Mouse (Mus musculus) CH12.LX (cell line): ENCODE data around the gene Sufu. TPM values are rescaled to one million over a fixed set of nuclear protein-coding genes. Genes with fewer than 3 reads are reported as not detected.

ENCODE experiments used
- DNase-seq: peaks from one replicate; pipeline ENCODE4 v3.0.0-alpha.2; 2013; ENCODE audit errors: extremely low read depth
- H3K27ac ChIP-seq: 2 replicates; pipeline ENCODE4 v1.5.1; 2012; ENCODE audit warnings: low read depth, mild to moderate bottlenecking, control low read depth, moderate library complexity; ENCODE audit not compliant: insufficient read depth
- H3K27me3 ChIP-seq: replicated peaks from 2 replicates; pipeline ENCODE3; 2012; ENCODE audit warnings: inconsistent platforms
- H3K36me3 ChIP-seq, 2 experiments: replicated peaks in 1 of 2; 2 replicates each; pipeline versions ENCODE3 to v1.6.1; 2012; ENCODE audit warnings: inconsistent platforms in 1 of 2, low read length in 1 of 2, mild to moderate bottlenecking in 1 of 2, mixed read lengths in 1 of 2, moderate library complexity in 1 of 2; ENCODE audit not compliant: control insufficient read depth in 1 of 2, insufficient read depth in 1 of 2
- H3K4me1 ChIP-seq, 2 experiments: 2 replicates each; pipeline ENCODE4 v1.6.1; 2012; ENCODE audit warnings: inconsistent platforms in 1 of 2, moderate library complexity in 1 of 2; ENCODE audit not compliant: insufficient read depth in 2 of 2, control insufficient read depth in 1 of 2
- H3K4me2 ChIP-seq: 2 replicates; pipeline ENCODE4 v1.6.1; 2012; ENCODE audit warnings: low read depth, mild to moderate bottlenecking, control low read depth; ENCODE audit not compliant: poor library complexity, insufficient read depth, severe bottlenecking
- H3K4me3 ChIP-seq, 3 experiments: fragments of 150-350 bp in 1 of 3; sonication (generic) in 1 of 3; replicated peaks in 1 of 3; 2 replicates each; pipeline versions ENCODE3 to v1.5.1; 2011 to 2012; ENCODE audit warnings: low read depth in 2 of 3, low read length in 2 of 3, mild to moderate bottlenecking in 2 of 3, moderate library complexity in 2 of 3, control low read depth in 1 of 3, improper control_type of control experiment in 1 of 3, inconsistent platforms in 1 of 3, mixed read lengths in 1 of 3; ENCODE audit not compliant: poor library complexity in 1 of 3
- H3K79me2 ChIP-seq: replicated peaks from 2 replicates; pipeline ENCODE4 v1.6.1; 2012; ENCODE audit warnings: mild to moderate bottlenecking, moderate library complexity; ENCODE audit not compliant: control insufficient read depth, poor library complexity, insufficient read depth, severe bottlenecking; ENCODE audit errors: extremely low read depth
- H3K9ac ChIP-seq: 2 replicates; pipeline ENCODE4 v1.6.1; 2012; ENCODE audit warnings: low read depth, mild to moderate bottlenecking, control low read depth, moderate library complexity; ENCODE audit not compliant: insufficient read depth
- H3K9me3 ChIP-seq: replicated peaks from 2 replicates; pipeline ENCODE3; 2012; ENCODE audit warnings: low read length, inconsistent platforms, mixed read lengths
- BHLHE40 ChIP-seq: IDR thresholded peaks from 2 replicates; pipeline ENCODE4 v1.6.1; 2011; ENCODE audit warnings: mild to moderate bottlenecking, low read depth, low read length, improper control_type of control experiment
- CHD2 ChIP-seq: IDR thresholded peaks from 2 replicates; pipeline ENCODE4 v1.6.1; 2011; ENCODE audit warnings: low read length, improper control_type of control experiment
- CTCF ChIP-seq, 2 experiments: IDR thresholded peaks in 1 of 2; conservative IDR thresholded peaks in 1 of 2; 2 replicates each; pipeline ENCODE4 v1.5.1; 2011 to 2012; ENCODE audit warnings: low read depth in 2 of 2, low read length in 2 of 2, improper control_type of control experiment in 1 of 2, inconsistent platforms in 1 of 2, mild to moderate bottlenecking in 1 of 2, moderate library complexity in 1 of 2
- E2F4 ChIP-seq: IDR thresholded peaks from 2 replicates; pipeline ENCODE4 v1.6.1; 2011; ENCODE audit warnings: low read depth, low read length, improper control_type of control experiment; ENCODE audit not compliant: insufficient replicate concordance
- ELF1 ChIP-seq: IDR thresholded peaks from 2 replicates; pipeline ENCODE4 v1.6.1; 2014; ENCODE audit warnings: low read depth, mild to moderate bottlenecking, inconsistent platforms, low read length, improper control_type of control experiment
- EP300 ChIP-seq: IDR thresholded peaks from 2 replicates; pipeline ENCODE4 v1.6.1; 2011; ENCODE audit warnings: low read length, improper control_type of control experiment
- ETS1 ChIP-seq: conservative IDR thresholded peaks from 2 replicates; pipeline ENCODE4 v1.6.1; 2012; ENCODE audit warnings: low read depth, mild to moderate bottlenecking, inconsistent platforms, low read length, improper control_type of control experiment, moderate library complexity
- GABPA ChIP-seq: IDR thresholded peaks from 2 replicates; pipeline ENCODE4 v1.6.1; 2012; ENCODE audit warnings: low read depth, low read length, improper control_type of control experiment, inconsistent platforms; ENCODE audit not compliant: insufficient replicate concordance
- HCFC1 ChIP-seq: IDR thresholded peaks from 2 replicates; pipeline ENCODE4 v1.6.1; 2012; ENCODE audit warnings: low read depth, mild to moderate bottlenecking, inconsistent platforms, low read length, improper control_type of control experiment
- IRF4 ChIP-seq: IDR thresholded peaks from 2 replicates; pipeline ENCODE4 v1.6.1; 2014; ENCODE audit warnings: low read depth, mild to moderate bottlenecking, inconsistent platforms, low read length, improper control_type of control experiment
- JUN ChIP-seq: IDR thresholded peaks from 2 replicates; pipeline ENCODE4 v1.6.1; 2011; ENCODE audit warnings: low read depth, mild to moderate bottlenecking, low read length, improper control_type of control experiment, moderate library complexity; ENCODE audit not compliant: insufficient read depth
- JUND ChIP-seq: conservative IDR thresholded peaks from 2 replicates; pipeline ENCODE4 v1.6.1; 2011; ENCODE audit warnings: low read depth, low read length, improper control_type of control experiment
- MAX ChIP-seq: IDR thresholded peaks from 2 replicates; pipeline ENCODE4 v1.6.1; 2011; ENCODE audit warnings: low read length, improper control_type of control experiment
- RAD21 ChIP-seq: IDR thresholded peaks from 2 replicates; pipeline ENCODE4 v1.6.1; 2011; ENCODE audit warnings: low read depth, mild to moderate bottlenecking, low read length, improper control_type of control experiment, moderate library complexity
- SIN3A ChIP-seq: IDR thresholded peaks from 2 replicates; pipeline ENCODE4 v1.6.1; 2012; ENCODE audit warnings: low read length, improper control_type of control experiment, inconsistent platforms
- SMC3 ChIP-seq: IDR thresholded peaks from 2 replicates; pipeline ENCODE4 v1.6.1; 2011; ENCODE audit warnings: low read depth, low read length, improper control_type of control experiment
- TBP ChIP-seq: conservative IDR thresholded peaks from 2 replicates; pipeline ENCODE4 v1.6.1; 2011; ENCODE audit warnings: low read depth, low read length, improper control_type of control experiment
- UBTF ChIP-seq: IDR thresholded peaks from 2 replicates; pipeline ENCODE4 v1.6.1; 2012; ENCODE audit warnings: low read depth, mild to moderate bottlenecking, inconsistent platforms, low read length, improper control_type of control experiment, moderate library complexity
- USF2 ChIP-seq: conservative IDR thresholded peaks from 2 replicates; pipeline ENCODE4 v1.6.1; 2011; ENCODE audit warnings: low read depth, low read length, improper control_type of control experiment
- ZKSCAN1 ChIP-seq: IDR thresholded peaks from 2 replicates; pipeline ENCODE4 v1.6.1; 2012; ENCODE audit warnings: low read depth, inconsistent platforms, low read length, improper control_type of control experiment, borderline replicate concordance
- ZMIZ1 ChIP-seq: IDR thresholded peaks from 2 replicates; pipeline ENCODE4 v1.6.1; 2012; ENCODE audit warnings: low read depth, mild to moderate bottlenecking, inconsistent platforms, low read length, improper control_type of control experiment
- ZNF384 ChIP-seq: IDR thresholded peaks from 2 replicates; pipeline ENCODE4 v1.6.1; 2012; ENCODE audit warnings: low read depth, low read length, improper control_type of control experiment, inconsistent platforms
- dilution Hi-C: fragments of 300-500 bp; cut with MboI; formaldehyde crosslinking; loops from 2 replicates; pipeline ENCODE4 v1.14.3; 2020; ENCODE audit warnings: low sequenced_read_pairs; ENCODE audit not compliant: extremely low pct_unique_long_range_greater_than_20kb, extremely low pct_ligation_motif_present
- in situ Hi-C: fragments of 300-500 bp; cut with MboI; formaldehyde crosslinking; loops from 3 replicates; pipeline ENCODE4 v1.14.3; 2019; ENCODE audit warnings: low sequenced_read_pairs, low pct_ligation_motif_present, low pct_unique_long_range_greater_than_20kb, mixed read lengths
- polyA plus RNA-seq: library from polyadenylated mRNA; unstranded; fragments of >175 nt; gene quantifications from 2 replicates; pipeline ENCODE4 v1.2.1, GENCODE M21; 2012; ENCODE audit warnings: low read depth; ENCODE audit not compliant: insufficient read length
- total RNA-seq, 2 experiments: library from RNA; depleted of rRNA; stranded (reverse); fragments of 300-350 nt in 1 of 2; fragments of >200 nt in 1 of 2; gene quantifications; 2 replicates each; pipeline ENCODE4 v1.2.3; 2012 to 2014

Gene Sufu
- total and polyA plus RNA-seq, 3 experiments = 3.6 to 22.6 (median 9.8) TPM

GRCm38 (mm10) chr19:46471324-46472093, 74.8 kb downstream of the Sufu start (continued):
- TF ChIP-seq ETS1 (no peak), SMC3 (no peak)
- TF ChIP-seq, all 38 proteins: peak for 0

- TF ChIP-seq SIN3A (no peak), UBTF (no peak), USF2 (no peak), IRF4 (no peak), MAX (no peak), CHD2 (no peak), TBP (no peak), ELF1 (no peak), ZMIZ1 (no peak), JUN (no peak), E2F4 (no peak), ZKSCAN1 (no peak), EP300 (no peak), ZNF384 (no peak), JUND (no peak), CTCF (conservative IDR thresholded peaks at IDR 0.05 in 1 of 2, IDR thresholded peaks at IDR 0.05 in 1 of 2; ENCODE audit: low read depth in 2 of 2, low read length in 2 of 2) (no peak), RAD21 (no peak), BHLHE40 (no peak), GABPA (no peak), HCFC1 (no peak)
- Histone ChIP-seq H3K4me3 (peak overlapping the region in 1 of 3 experiments; percentile 56), H3K4me1 (peaks cover 15 to 67% of the 10 kb centered on the region in 2 experiments), H3K9me3 (no peaks in the 10 kb centered on the region), H3K27me3 (no peaks in the 10 kb centered on the region), H3K27ac (peak overlapping the region; percentile 64; the same call in 1 of the 2 replicates), H3K36me3 (peaks cover 24 to 69% of the 10 kb centered on the region in 2 experiments), H3K9ac (no peak overlapping the region), H3K79me2 (no peaks in the 10 kb centered on the region), H3K4me2 (no peak overlapping the region)
- DNase-seq = no peak
- dilution Hi-C loops (no loop called here), in situ Hi-C loops (no loop called here)
Observed at GRCm38 (mm10) chr19:46477432-46477845, 80.7 kb downstream of the Sufu start.
